Mouse (Mus musculus) erythroblast, embryonic 14.5 days (primary cell): ENCODE measurements around the gene Pycard.

Experiments
- GATA1 ChIP-seq: IDR thresholded peaks from 2 replicates; pipeline ENCODE4 v1.6.1; 2012; ENCODE audit warnings: low read length, inconsistent platforms, mixed read lengths
- TAL1 ChIP-seq: IDR thresholded peaks from 3 replicates; pipeline ENCODE4 v1.6.1; 2012; ENCODE audit warnings: low read length, inconsistent platforms, mixed read lengths

- no peak for TF ChIP-seq GATA1
- TF ChIP-seq TAL1, result no peak
Observed at GRCm38 (mm10) chr7:128016650-128017049, 23.0 kb upstream of the Pycard start.
